Mouse (Mus musculus) heart, adult 2 months (tissue): Measurements from ENCODE around the gene Smc5. TPM values are rescaled to one million over a fixed set of nuclear protein-coding genes. Genes with fewer than 3 reads are reported as not detected.

Experiments
- DNase-seq, 2 experiments: peaks; one replicate each; pipeline ENCODE4 v3.0.0; 2021
- H3K27ac ChIP-seq: fragments of 200-600 bp; 2 replicates; pipeline ENCODE4 v1.8.1; 2022
- H3K27me3 ChIP-seq: fragments of 200-500 bp; 2 replicates; pipeline ENCODE4 v1.6.1; 2012; ENCODE audit warnings: mild to moderate bottlenecking, low read length, inconsistent platforms, mixed read lengths; ENCODE audit not compliant: control insufficient read depth, insufficient read depth
- H3K36me3 ChIP-seq: fragments of 200-500 bp; 2 replicates; pipeline ENCODE4 v1.6.1; 2012; ENCODE audit warnings: low read length, inconsistent platforms; ENCODE audit not compliant: control insufficient read depth, insufficient read depth
- H3K4me1 ChIP-seq: fragments of 200-500 bp; 2 replicates; pipeline ENCODE4 v1.6.1; 2011; ENCODE audit warnings: low read length; ENCODE audit not compliant: control insufficient read depth, insufficient read depth
- H3K4me3 ChIP-seq: fragments of 200-600 bp; 2 replicates; pipeline ENCODE4 v1.8.1; 2022
- H3K79me2 ChIP-seq: fragments of 200-500 bp; replicated peaks from 2 replicates; pipeline ENCODE4 v1.6.1; 2012; ENCODE audit warnings: mild to moderate bottlenecking, inconsistent platforms, low read length, moderate library complexity, mixed read lengths; ENCODE audit not compliant: control insufficient read depth, insufficient read depth
- H3K9ac ChIP-seq: fragments of 200-500 bp; 2 replicates; pipeline ENCODE4 v1.6.1; 2012; ENCODE audit warnings: low read depth, mild to moderate bottlenecking, control low read depth, inconsistent platforms, low read length, mixed read lengths
- CTCF ChIP-seq: fragments of 200-600 bp; IDR thresholded peaks from 2 replicates; pipeline ENCODE4 v1.8.1; 2022; ENCODE audit warnings: antibody characterized with exemption, mild to moderate bottlenecking, moderate library complexity
- EP300 ChIP-seq: fragments of 200-500 bp; IDR thresholded peaks from 2 replicates; pipeline ENCODE4 v1.6.1; 2011; ENCODE audit warnings: low read depth, low read length, control low read depth; ENCODE audit not compliant: insufficient read depth
- POLR2A ChIP-seq: fragments of 200-500 bp; IDR thresholded peaks from 2 replicates; pipeline ENCODE4 v1.6.1; 2011; ENCODE audit warnings: mild to moderate bottlenecking, low read depth, low read length, control low read depth; ENCODE audit not compliant: insufficient read depth
- WGBS: fragments of 180-500 bp; shearing (Covaris S2); methylation state at CpG from one replicate; pipeline ENCODE4 v1.1.7; 2018; 5-methylcytosine and 5-hydroxymethylcytosine counted together
- intact Hi-C: fragments of 180-260 bp; cut with DNase I; formaldehyde crosslinking; loops from one replicate; pipeline ENCODE4 v1.15.1; 2025
- polyA plus RNA-seq: library from polyadenylated mRNA; depleted of rRNA; stranded (reverse); fragments of >200 nt; gene quantifications from 2 replicates; pipeline ENCODE4 v1.2.3, GENCODE M21; 2012
- total RNA-seq, 2 experiments: library from RNA; stranded (reverse); gene quantifications; 2 replicates each; pipeline ENCODE4 v1.2.3; 2021

The Smc5 gene
- total and polyA plus RNA-seq, 3 experiments: 3.7 to 21.3 (median 20.2) TPM

DNA sequence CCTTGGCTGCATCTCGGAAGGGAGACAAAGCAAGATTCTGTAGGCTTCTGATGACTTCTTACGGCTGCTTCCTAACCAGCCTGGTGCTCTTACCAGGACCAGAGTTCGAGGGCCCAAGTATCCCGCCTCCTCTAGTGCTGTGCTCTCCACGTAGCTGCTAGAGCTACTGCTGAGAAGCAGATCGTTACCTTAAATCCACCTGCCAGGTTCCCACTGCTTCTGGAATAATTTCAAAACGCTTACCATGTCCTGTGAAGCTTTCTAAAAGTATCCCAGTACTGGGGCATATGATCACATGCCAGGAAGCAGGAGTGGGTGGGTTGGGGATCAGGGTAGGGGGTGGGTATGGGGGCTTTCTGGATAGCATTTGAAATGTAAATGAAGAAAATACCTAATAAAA is 33.0 kb upstream of the Smc5 start:
- Histone ChIP-seq H3K36me3 (no peaks in the 10 kb centered on the region), H3K27me3 (no peaks in the 10 kb centered on the region), H3K4me1 (no peaks in the 10 kb centered on the region), H3K4me3 (no peak overlapping the region), H3K9ac (no peak overlapping the region), H3K79me2 (no peaks in the 10 kb centered on the region), H3K27ac (no peak overlapping the region)
- no peak for DNase-seq
- intact Hi-C loops: no loop called here
- 83% methylated on average over 7 of the region's 7 CpGs for WGBS
- TF ChIP-seq EP300 (no peak), POLR2A (no peak), CTCF (no peak)

DNA sequence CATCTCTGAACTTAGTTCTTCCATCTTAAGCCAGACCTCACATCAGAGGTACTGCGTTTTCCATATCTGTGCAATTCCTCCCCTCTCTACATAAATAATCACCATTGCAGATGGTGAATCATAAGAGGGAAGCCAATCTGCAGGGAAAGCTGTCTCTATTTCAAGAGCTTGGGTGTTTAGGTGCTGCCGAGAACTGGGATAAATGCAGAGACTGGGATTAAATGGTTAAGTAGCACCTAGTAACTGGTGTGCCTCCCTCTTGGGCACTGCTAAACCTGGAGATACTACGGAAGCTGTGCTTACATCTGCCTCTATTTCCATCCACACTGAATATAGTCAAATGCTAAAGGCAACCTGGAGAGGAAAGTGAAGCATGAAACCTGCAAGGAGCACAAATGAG is 26.3 kb upstream of the Smc5 start:
- TF ChIP-seq CTCF (no peak), EP300 (no peak), POLR2A (no peak)
- Histone ChIP-seq H3K4me1 (no peaks in the 10 kb centered on the region), H3K27ac (no peak overlapping the region), H3K36me3 (no peaks in the 10 kb centered on the region), H3K27me3 (no peaks in the 10 kb centered on the region), H3K79me2 (no peaks in the 10 kb centered on the region), H3K4me3 (no peak overlapping the region), H3K9ac (no peak overlapping the region)
- WGBS: 89% methylated on average over 3 of the region's 3 CpGs
- DNase-seq: no peak
- intact Hi-C loops: loop anchor here (2.0 kb wide), 1 partner anchor 225 kb away; no protein-coding TSS in a partner anchor

DNA sequence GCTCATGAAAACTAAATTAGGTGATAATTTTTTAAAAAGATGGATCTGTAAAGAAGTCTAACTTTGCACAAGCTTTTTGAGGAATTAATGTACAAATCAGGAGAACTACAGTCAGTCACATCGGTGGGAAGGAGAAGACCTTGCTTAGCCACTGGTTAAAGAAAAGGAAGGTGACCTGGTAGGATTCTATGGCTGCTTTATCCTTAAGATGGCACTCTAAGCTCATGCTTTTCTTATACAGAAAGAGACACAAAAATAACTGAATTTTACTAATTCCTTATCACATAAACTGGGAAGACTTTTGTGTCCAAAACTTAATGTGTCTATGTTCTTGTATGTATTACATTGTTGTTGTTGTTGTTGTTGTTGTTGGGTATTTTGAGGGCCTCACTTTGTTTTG is 25.2 kb upstream of the Smc5 start:
- DNase-seq: no peak
- no peak overlapping the region for H3K27ac ChIP-seq
- no peaks in the 10 kb centered on the region for H3K27me3 ChIP-seq
- WGBS: 74% methylated on average over 1 of the region's 1 CpGs
- TF ChIP-seq CTCF (peak; percentile 28), POLR2A (no peak)
- intact Hi-C loops: loop anchor here (2.0 kb wide), 1 partner anchor 226 kb away; no protein-coding TSS in a partner anchor
- H3K4me1 ChIP-seq: no peaks in the 10 kb centered on the region
- H3K36me3 ChIP-seq: no peaks in the 10 kb centered on the region
- H3K4me3 ChIP-seq: no peak overlapping the region
- H3K79me2 ChIP-seq: no peaks in the 10 kb centered on the region
- H3K9ac ChIP-seq: no peak overlapping the region

DNA sequence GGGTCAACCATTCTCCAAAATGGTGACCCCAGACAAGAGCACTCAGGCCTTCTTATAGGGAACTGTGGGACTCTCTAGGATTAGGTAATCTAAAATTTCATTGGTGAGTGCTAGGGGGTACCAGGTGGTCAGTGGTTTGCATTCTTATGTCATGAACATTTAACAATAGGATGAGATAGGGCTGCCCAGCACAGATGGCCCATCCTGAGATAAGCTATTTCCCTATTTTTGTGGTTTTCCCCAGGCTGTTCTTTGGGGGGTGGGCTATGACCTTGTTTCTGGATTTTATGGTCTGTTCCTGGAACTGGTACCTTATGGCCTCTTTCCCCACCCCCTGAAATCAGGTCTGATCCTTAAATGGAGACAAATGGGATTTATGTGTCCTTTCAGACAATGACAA is 23.5 kb upstream of the Smc5 start:
- TF ChIP-seq EP300: no peak
- TF ChIP-seq POLR2A: no peak
- no peak for TF ChIP-seq CTCF
- Histone ChIP-seq H3K27me3 (no peaks in the 10 kb centered on the region), H3K79me2 (no peaks in the 10 kb centered on the region), H3K27ac (no peak overlapping the region), H3K4me1 (no peaks in the 10 kb centered on the region), H3K9ac (no peak overlapping the region), H3K4me3 (no peak overlapping the region), H3K36me3 (no peaks in the 10 kb centered on the region)
- intact Hi-C loops: no loop called here
- DNase-seq: no peak

DNA sequence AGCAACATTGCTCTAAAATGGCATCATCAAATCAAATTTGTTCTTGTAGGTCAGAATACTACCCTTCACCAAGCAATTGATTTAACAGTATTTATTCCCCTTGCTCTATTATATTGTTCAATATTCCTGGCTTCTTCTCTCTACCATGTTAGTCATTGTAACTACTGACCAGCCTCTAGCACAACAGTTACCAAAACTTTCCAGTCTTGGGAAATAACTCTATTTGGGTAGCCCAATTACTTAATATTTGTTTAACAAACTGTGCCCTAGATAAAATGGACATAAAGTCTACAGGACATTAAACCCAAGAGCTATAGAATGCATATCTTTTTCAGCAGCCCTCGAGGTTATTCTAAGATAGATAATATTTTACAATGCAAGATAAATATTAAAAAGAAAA is 15.6 kb upstream of the Smc5 start:
- intact Hi-C loops: no loop called here
- no peaks in the 10 kb centered on the region for H3K36me3 ChIP-seq
- H3K4me1 ChIP-seq: no peaks in the 10 kb centered on the region
- H3K4me3 ChIP-seq: no peak overlapping the region
- TF ChIP-seq POLR2A: no peak
- TF ChIP-seq CTCF: no peak
- TF ChIP-seq EP300: no peak
- H3K27ac ChIP-seq: no peak overlapping the region
- H3K79me2 ChIP-seq: no peaks in the 10 kb centered on the region
- H3K27me3 ChIP-seq: no peaks in the 10 kb centered on the region
- 52% methylated on average over 1 of the region's 1 CpGs for WGBS
- no peak for DNase-seq
- H3K9ac ChIP-seq: no peak overlapping the region

DNA sequence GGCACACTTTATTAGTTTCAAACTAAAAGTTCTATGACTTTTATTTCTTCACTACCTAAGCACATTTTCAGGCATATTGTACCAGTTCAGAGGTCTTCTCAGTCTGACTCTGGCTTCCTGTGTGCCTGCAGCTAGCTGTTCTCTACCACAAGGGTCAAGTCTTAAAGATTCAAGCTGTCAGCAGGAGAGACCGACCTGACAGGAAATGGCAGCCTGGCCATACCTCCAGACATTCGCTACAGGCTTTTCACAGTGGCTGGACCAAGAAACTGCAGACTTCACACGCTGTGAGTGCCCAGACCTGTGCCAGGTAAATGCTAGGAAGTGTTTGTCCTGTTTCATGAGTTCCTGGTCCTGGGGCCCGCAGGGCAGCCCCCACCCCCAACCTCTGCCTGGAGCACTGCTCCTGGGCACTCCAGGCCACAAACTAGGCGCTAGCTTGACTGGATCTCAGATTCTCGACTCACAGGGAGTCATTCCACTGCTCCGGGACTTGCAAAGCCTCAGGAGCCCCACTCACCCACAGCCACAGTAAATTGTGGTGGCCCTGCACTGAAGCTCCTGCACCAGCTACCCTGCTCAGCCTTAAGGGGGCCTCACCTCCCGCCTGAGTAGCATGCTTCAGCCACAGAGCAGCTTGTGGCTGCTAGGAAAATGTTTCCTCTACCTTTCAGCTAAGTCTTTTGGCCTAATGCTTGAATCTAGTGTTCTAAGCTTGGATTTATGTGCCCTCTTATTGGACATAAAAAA is 8.4 kb upstream of the Smc5 start:
- H3K9ac ChIP-seq: no peak overlapping the region
- no peaks in the 10 kb centered on the region for H3K4me1 ChIP-seq
- no peak overlapping the region for H3K27ac ChIP-seq
- TF ChIP-seq POLR2A (no peak), EP300 (no peak), CTCF (no peak)
- H3K79me2 ChIP-seq: no peaks in the 10 kb centered on the region
- DNase-seq: no peak
- intact Hi-C loops: no loop called here
- no peaks in the 10 kb centered on the region for H3K27me3 ChIP-seq
- no peak overlapping the region for H3K4me3 ChIP-seq
- no peaks in the 10 kb centered on the region for H3K36me3 ChIP-seq
- WGBS: 61% methylated on average over 8 of the region's 8 CpGs
